Mouse (Mus musculus) MEL (cell line): ENCODE measurements at regions not wholly inside any gene's neighbourhood (a gene's known extent, or its start where the extent isn't known, plus 50 kb on each side); places are given as distances from the start of the nearest gene placed in this dataset.
A peak's percentile ranks its signal among the peaks of the same experiment; 100 is the strongest.

Experiments
- DNase-seq: peaks from one replicate; pipeline ENCODE4 v3.0.0; 2011; ENCODE audit warnings: low read depth, low spot score
- H3K27ac ChIP-seq: 2 replicates; pipeline ENCODE4 v1.5.1; 2012; ENCODE audit warnings: low read depth, mild to moderate bottlenecking, control low read depth, low read length, moderate library complexity; ENCODE audit not compliant: control insufficient read depth
- H3K27me3 ChIP-seq, 2 experiments: fragments of 150-350 bp in 1 of 2; sonication (generic) in 1 of 2; 2 replicates each; pipeline ENCODE4 v1.6.1; 2012; ENCODE audit warnings: low read length in 2 of 2, mild to moderate bottlenecking in 2 of 2, improper control_type of control experiment in 1 of 2, moderate library complexity in 1 of 2; ENCODE audit not compliant: insufficient read depth in 2 of 2, control insufficient read depth in 1 of 2
- H3K36me3 ChIP-seq, 2 experiments: 2 replicates each; pipeline ENCODE4 v1.6.1; 2012 to 2014; ENCODE audit warnings: low read length in 2 of 2, improper control_type of control experiment in 1 of 2, inconsistent platforms in 1 of 2, mild to moderate bottlenecking in 1 of 2; ENCODE audit not compliant: insufficient read depth in 2 of 2, control insufficient read depth in 1 of 2
- H3K4me1 ChIP-seq, 2 experiments: fragments of 150-350 bp in 1 of 2; sonication (generic) in 1 of 2; 2 replicates each; pipeline ENCODE4 v1.6.1; 2012; ENCODE audit warnings: low read length in 2 of 2, improper control_type of control experiment in 1 of 2, mild to moderate bottlenecking in 1 of 2; ENCODE audit not compliant: insufficient read depth in 2 of 2, control insufficient read depth in 1 of 2
- H3K4me3 ChIP-seq, 2 experiments: fragments of 150-350 bp in 1 of 2; sonication (generic) in 1 of 2; 2 replicates each; pipeline ENCODE4 v1.5.1; 2012; ENCODE audit warnings: low read depth in 2 of 2, low read length in 2 of 2, mild to moderate bottlenecking in 2 of 2, moderate library complexity in 2 of 2, control low read depth in 1 of 2, improper control_type of control experiment in 1 of 2; ENCODE audit not compliant: control insufficient read depth in 1 of 2, insufficient read depth in 1 of 2
- H3K79me2 ChIP-seq: 2 replicates; pipeline ENCODE4 v1.6.1; 2012; ENCODE audit warnings: mild to moderate bottlenecking, low read length, moderate library complexity; ENCODE audit not compliant: control insufficient read depth, poor library complexity, insufficient read depth
- H3K9ac ChIP-seq: 2 replicates; pipeline ENCODE4 v1.6.1; 2012; ENCODE audit warnings: low read depth, mild to moderate bottlenecking, control low read depth, low read length, moderate library complexity; ENCODE audit not compliant: control insufficient read depth, poor library complexity, severe bottlenecking
- H3K9me3 ChIP-seq: fragments of 150-350 bp; sonication (generic); replicated peaks from 2 replicates; pipeline ENCODE4 v1.6.1; 2012; ENCODE audit warnings: mild to moderate bottlenecking, low read length, improper control_type of control experiment, moderate library complexity; ENCODE audit not compliant: insufficient read depth
- BHLHE40 ChIP-seq: IDR thresholded peaks from 2 replicates; pipeline ENCODE4 v1.6.1; 2012; ENCODE audit warnings: low read depth, mild to moderate bottlenecking, inconsistent platforms, low read length, improper control_type of control experiment, borderline replicate concordance
- E2F4 ChIP-seq: IDR thresholded peaks from 2 replicates; pipeline ENCODE4 v1.6.1; 2011; ENCODE audit warnings: low read depth, low read length, improper control_type of control experiment, borderline replicate concordance
- ELF1 ChIP-seq: IDR thresholded peaks from 2 replicates; pipeline ENCODE4 v1.6.1; 2014; ENCODE audit warnings: low read depth, mild to moderate bottlenecking, inconsistent platforms, low read length, improper control_type of control experiment, moderate library complexity
- ETS1 ChIP-seq: IDR thresholded peaks from 2 replicates; pipeline ENCODE4 v1.6.1; 2012; ENCODE audit warnings: low read depth, mild to moderate bottlenecking, inconsistent platforms, low read length, improper control_type of control experiment, moderate library complexity
- JUND ChIP-seq: IDR thresholded peaks from 2 replicates; pipeline ENCODE4 v1.6.1; 2011; ENCODE audit warnings: low read depth, mild to moderate bottlenecking, improper control_type of control experiment, low read length
- KAT2A ChIP-seq: conservative IDR thresholded peaks from 2 replicates; pipeline ENCODE4 v1.6.1; 2012; ENCODE audit warnings: low read depth, low read length, improper control_type of control experiment, inconsistent platforms
- MAX ChIP-seq: IDR thresholded peaks from 2 replicates; pipeline ENCODE4 v1.6.1; 2011; ENCODE audit warnings: low read length, improper control_type of control experiment
- MEF2A ChIP-seq: IDR thresholded peaks from 2 replicates; pipeline ENCODE4 v1.6.1; 2014; ENCODE audit warnings: low read depth, mild to moderate bottlenecking, inconsistent platforms, low read length, improper control_type of control experiment; ENCODE audit not compliant: poor library complexity, insufficient replicate concordance, severe bottlenecking; ENCODE audit errors: extremely low read depth
- MYB ChIP-seq: IDR thresholded peaks from 2 replicates; pipeline ENCODE4 v1.6.1; 2011; ENCODE audit warnings: mild to moderate bottlenecking, low read depth, low read length, improper control_type of control experiment
- MYC ChIP-seq: IDR thresholded peaks from 2 replicates; pipeline ENCODE4 v1.6.1; 2011; ENCODE audit warnings: low read depth, mild to moderate bottlenecking, low read length, improper control_type of control experiment, moderate library complexity
- POLR2AphosphoS5 ChIP-seq: IDR thresholded peaks from 2 replicates; pipeline ENCODE4 v1.6.1; 2012; ENCODE audit warnings: low read depth, borderline replicate concordance, mild to moderate bottlenecking, inconsistent platforms, low read length, moderate library complexity, mixed read lengths
- RCOR1 ChIP-seq: IDR thresholded peaks from 2 replicates; pipeline ENCODE4 v1.6.1; 2012; ENCODE audit warnings: low read depth, mild to moderate bottlenecking, inconsistent platforms, low read length, improper control_type of control experiment
- TBP ChIP-seq: IDR thresholded peaks from 2 replicates; pipeline ENCODE4 v1.8.0; 2011; ENCODE audit warnings: low read depth, low read length, improper control_type of control experiment
- TCF12 ChIP-seq: IDR thresholded peaks from 2 replicates; pipeline ENCODE4 v1.6.1; 2014; ENCODE audit warnings: low read depth, mild to moderate bottlenecking, inconsistent platforms, low read length, improper control_type of control experiment, moderate library complexity
- USF1 ChIP-seq: IDR thresholded peaks from 2 replicates; pipeline ENCODE4 v1.6.1; 2014; ENCODE audit warnings: low read depth, mild to moderate bottlenecking, inconsistent platforms, low read length, improper control_type of control experiment, moderate library complexity
- USF2 ChIP-seq, 2 experiments: IDR thresholded peaks; 2 replicates each; pipeline ENCODE4 v1.6.1; 2011 to 2012; ENCODE audit warnings: improper control_type of control experiment in 2 of 2, low read length in 2 of 2, borderline replicate concordance in 1 of 2, inconsistent platforms in 1 of 2, low read depth in 1 of 2, mild to moderate bottlenecking in 1 of 2; ENCODE audit not compliant: insufficient read depth in 1 of 2
- ZC3H11A ChIP-seq: IDR thresholded peaks from 2 replicates; pipeline ENCODE4 v1.6.1; 2012; ENCODE audit warnings: low read depth, mild to moderate bottlenecking, inconsistent platforms, low read length, improper control_type of control experiment
- ZKSCAN1 ChIP-seq: IDR thresholded peaks from 2 replicates; pipeline ENCODE4 v1.6.1; 2012; ENCODE audit warnings: low read depth, mild to moderate bottlenecking, inconsistent platforms, low read length, improper control_type of control experiment, moderate library complexity

DNA sequence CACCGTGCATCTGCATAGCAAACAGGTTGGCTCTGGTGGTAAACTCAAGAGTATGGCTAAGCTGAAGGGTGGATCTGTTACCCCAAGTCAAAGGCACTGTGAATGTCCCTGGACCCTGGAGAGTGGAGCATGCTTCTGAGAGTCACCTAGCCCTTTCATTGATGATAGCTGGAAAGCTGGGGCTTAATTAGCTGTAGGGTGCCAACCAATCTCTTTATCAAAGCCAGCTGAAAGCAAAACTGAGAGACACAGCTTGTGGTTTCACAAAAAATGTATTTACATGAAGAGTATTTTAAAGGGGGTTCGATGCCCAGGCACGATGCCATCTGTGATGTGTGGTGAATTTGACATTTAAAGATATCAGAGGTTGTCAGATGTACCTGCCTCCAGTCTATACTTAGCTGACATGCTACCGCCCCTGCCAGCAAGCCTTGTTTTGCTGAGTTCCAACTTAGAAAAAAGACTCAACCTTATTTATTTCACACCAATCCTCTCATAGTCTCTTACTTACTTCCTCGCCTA, 209.3 kb upstream of the Spdye4c start:
- Histone ChIP-seq H3K79me2 (peaks cover 2% of the 10 kb centered on the region; the same call in 1 of the 2 replicates), H3K36me3 (peaks cover 0 to 15% of the 10 kb centered on the region in 2 experiments; a peak in 2 of 4 replicates), H3K9ac (no peak overlapping the region), H3K9me3 (no peaks in the 10 kb centered on the region), H3K4me1 (peaks cover 8 to 23% of the 10 kb centered on the region in 2 experiments), H3K27me3 (no peaks in the 10 kb centered on the region), H3K4me3 (no peak overlapping the region), H3K27ac (no peak overlapping the region)
- no peak for DNase-seq
- no peak for TF ChIP-seq ZC3H11A
- no peak for TF ChIP-seq TBP

DNA sequence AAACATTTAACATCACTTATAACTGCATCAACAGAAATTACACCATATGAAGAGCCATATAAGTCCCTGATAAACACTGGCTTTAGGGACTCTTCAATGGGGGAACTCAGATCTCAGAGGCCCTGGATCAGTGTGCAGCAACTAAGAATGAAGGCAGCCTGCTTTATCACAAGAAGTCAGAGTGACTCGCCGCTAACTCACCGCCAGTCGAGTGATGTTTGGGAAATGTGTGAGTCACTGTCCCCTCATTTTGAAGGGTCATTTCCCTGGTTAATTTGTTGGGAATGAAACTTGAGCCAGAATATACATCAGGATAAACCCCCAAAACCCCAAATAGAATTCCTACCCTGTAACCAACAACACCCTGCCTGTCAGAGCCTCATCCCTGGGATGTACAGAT, 208.5 kb upstream of the Spdye4c start:
- DNase-seq = peak; percentile 30
- TF ChIP-seq BHLHE40 (no peak), POLR2AphosphoS5 (no peak), KAT2A (no peak), ZKSCAN1 (no peak), ELF1 (no peak), JUND (no peak), TBP (no peak), TCF12 (no peak), ETS1 (no peak), MYC (no peak), USF2 (IDR thresholded peaks at IDR 0.05; ENCODE audit: borderline replicate concordance in 1 of 2, insufficient read depth in 1 of 2, low read depth in 1 of 2, low read length in 2 of 2) (no peak), RCOR1 (no peak), MAX (no peak), MEF2A (no peak), ZC3H11A (no peak), E2F4 (no peak), MYB (no peak), USF1 (no peak)
- Histone ChIP-seq H3K79me2 (peaks cover 2% of the 10 kb centered on the region; the same call in 1 of the 2 replicates), H3K4me1 (peaks cover 11 to 30% of the 10 kb centered on the region in 2 experiments), H3K27me3 (no peaks in the 10 kb centered on the region), H3K27ac (no peak overlapping the region), H3K4me3 (no peak overlapping the region), H3K36me3 (peaks cover 0 to 22% of the 10 kb centered on the region in 2 experiments; a peak in 2 of 4 replicates), H3K9me3 (no peaks in the 10 kb centered on the region), H3K9ac (no peak overlapping the region)
